Mouse (Mus musculus): ENCODE data around the gene Hes6. TPM values are rescaled to one million over a fixed set of nuclear protein-coding genes. Genes with fewer than 3 reads are reported as not detected.

Gene Hes6
- total RNA-seq (2023) = 10 to 100 TPM; 18.7 to 23.4 TPM

DNA sequence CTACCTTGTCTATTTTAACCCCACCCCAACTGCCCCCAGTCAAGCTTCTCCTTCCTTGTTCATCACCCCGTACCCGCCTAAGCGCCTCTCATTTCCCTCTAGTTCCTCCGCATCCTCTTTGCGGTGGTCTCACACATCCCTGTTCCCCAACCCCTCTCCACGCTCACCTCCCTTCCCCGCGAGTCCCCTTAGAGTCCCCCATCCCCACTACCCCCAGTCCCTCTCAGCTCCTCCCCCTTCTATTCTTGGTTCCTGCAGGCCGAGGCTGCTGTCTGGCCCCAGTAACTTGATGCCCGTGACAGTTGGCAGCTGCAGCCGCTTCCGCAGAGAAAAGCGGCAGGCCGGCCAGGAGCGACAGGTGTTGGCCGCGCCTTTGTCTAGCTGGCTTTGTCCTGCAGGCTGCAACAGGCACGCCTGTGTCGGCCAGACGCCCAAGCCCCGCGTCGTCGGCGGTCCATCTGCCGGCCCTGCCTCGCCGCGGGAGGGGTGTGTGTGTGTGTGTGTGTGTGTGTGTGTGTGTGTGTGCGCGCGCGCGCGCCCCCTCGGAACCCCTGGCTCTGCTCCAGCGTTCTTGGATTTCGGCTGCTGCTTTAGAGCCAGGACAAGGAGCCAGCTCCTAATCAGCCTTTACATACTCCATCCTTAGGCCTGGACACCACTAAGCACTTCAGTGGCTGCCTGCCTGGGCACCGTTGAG lies at the start of gene Hes6:
Hes6 (minus strand) TSS at position 141 of the 697 bp plus-strand sequence.

DNA sequence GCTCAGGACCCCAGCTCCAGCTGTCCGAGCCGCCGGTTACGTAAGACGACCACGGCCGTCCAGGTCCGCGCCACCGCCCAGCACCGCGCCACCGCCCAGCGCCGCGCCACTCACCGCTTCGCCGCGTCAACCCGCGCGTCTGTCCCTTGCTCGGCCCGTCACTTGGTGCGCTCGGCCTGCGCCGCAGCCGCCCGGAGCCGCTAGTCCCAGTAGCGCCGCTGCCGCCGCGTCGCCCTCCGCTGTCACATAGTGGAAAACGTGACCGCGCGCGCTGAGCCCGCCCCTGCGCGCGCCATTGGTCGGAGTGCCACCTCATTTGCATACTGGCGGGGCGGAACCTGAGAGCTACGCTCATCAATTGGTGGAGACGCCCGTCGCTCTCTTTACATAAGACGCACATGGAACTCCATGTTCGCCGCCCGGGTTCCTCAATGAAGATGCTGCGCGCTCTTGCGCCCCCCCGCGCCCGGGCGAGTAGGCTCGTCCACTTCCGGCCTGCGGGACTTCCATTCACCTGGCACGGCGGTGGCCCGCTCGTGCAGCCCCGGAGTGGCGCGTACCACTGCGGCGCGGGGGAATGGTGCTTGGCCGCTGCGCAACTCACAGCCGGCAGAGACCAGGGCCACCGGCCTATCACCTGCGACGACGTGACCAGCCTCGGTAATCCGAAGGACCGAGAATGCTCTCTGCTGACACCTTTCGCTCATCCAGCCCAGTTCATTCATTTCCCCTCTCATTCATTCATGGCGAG lies 45.4 kb upstream of the Hes6 start, which contains the start of gene Per2:
Per2 (minus strand) TSS at position 266 of the 751 bp plus-strand sequence.

DNA sequence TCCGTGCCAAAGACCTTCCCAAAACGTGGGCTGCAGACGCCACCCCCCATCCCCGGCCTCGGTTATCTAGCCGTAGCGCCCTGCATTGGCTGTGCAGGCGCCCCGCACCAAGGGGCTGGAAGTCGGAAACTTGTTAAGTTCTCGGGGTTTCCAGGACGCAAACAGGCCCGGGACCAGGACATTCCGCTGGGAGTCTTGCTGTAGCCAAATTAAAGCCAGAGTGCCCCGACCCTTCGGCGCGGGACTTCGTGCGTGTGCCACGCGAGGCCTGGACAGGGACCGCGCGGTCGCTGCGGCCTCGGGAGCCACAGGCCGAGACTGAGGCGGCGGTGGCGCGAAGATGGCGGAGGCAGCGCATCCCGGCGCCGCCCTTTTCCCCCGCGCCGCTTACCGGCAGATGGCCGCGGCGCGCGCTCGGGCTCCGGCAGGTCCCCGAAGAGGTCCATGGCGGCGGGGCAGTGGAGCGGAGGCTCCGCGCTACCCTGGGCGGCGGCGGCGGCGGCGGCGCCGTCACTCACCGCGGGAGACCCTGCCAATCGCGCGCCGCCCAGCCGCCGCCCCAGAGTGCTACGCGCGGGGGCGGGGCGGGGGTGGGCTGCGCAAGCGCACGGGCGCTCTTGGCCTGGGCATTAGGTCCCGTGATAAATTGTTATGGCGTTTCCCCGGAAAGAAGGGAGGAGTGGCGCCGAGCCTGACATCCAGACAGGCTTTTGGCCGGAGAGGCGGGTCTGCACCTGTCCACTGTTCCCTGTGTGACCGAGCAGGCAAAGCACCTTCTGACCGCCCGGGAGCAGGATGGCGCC lies 15.4 kb downstream of the Hes6 start, which contains the start of gene Ilkap:
Ilkap (minus strand) TSS at position 556 of the 803 bp plus-strand sequence.

DNA sequence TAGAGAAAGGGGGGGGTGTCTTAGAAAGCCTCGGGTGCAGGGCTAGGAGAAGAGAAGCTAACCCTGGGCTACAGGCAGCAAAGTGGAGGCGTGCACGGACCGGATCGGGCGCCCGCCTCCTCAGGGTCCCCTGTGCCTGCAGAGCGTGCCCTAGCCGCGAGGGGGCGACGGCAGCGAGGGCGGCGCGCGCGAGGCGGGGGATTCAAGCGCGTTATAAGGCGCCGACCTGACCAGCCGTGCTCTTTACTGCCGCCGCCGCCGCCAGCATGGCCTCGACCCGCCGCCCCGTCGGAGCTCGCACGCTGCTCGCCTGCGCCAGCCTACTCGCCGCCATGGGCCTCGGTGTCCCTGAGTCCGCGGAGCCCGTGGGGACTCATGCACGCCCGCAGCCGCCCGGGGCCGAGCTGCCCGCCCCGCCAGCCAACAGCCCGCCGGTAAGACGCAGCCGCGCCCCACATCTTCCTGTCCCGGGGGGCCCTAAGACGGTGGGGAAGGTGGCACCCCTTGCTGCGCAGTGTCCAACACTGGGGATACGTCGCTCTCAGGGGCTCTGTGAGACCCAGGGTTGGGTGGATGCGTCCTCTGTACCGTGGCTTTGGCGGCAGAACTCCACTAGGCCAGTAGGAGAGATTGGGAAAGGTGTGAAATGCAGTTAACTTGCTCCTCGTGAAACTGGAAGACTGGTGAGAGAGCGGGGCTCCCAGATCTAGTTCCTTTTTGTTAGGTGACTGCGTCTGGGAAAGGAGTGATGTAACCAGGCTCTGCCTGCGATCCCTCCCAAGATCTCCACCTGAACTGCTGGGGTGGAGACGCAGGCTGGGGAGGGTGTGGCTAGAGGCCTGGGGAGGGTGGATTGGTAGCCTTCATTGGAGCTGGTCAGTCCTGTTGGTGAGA lies 47.4 kb downstream of the Hes6 start, which contains the start of gene Erfe:
Erfe (plus strand) TSS at position 216 of the 894 bp plus-strand sequence.

Other genes starting within 250 kb of the Hes6 start
- gene Ramp1, start 234.2 kb downstream of the Hes6 start, total RNA-seq (2023) = 10 to 100 TPM; 40.2 to 40.8 TPM
- 100 to 1,000 TPM; 155 to 183 TPM for gene Ube2f, start 163.7 kb downstream of the Hes6 start, total RNA-seq (2023)
- gene Scly, start 115.7 kb downstream of the Hes6 start, total RNA-seq (2023) = 10 to 100 TPM; 20.5 to 22.1 TPM
- not detected for gene Espnl, start 92.0 kb downstream of the Hes6 start, total RNA-seq (2023)
- gene Klhl30, start 63.0 kb downstream of the Hes6 start, total RNA-seq (2023) = not detected
- not detected for gene Erfe, start 47.6 kb downstream of the Hes6 start, total RNA-seq (2023)
- 10 to 100 TPM; 77.4 to 81.4 TPM for gene Ilkap, start 15.2 kb downstream of the Hes6 start, total RNA-seq (2023)
- gene Per2, start 45.3 kb upstream of the Hes6 start, total RNA-seq (2023) = 10 to 100 TPM; 11.0 to 16.2 TPM
- gene Traf3ip1, start 80.6 kb upstream of the Hes6 start, total RNA-seq (2023) = 1 to 10 TPM; 4.5 to 4.7 TPM
- gene Asb1, start 126.5 kb upstream of the Hes6 start, total RNA-seq (2023) = 10 to 100 TPM in 1 of 2 experiments, 1 to 10 TPM in 1; 7.7 to 12.5 TPM

Measured in monocyte, adult 59 days (primary cell).